Mouse (Mus musculus): Measurements from ENCODE around the gene Amfr. TPM values are rescaled to one million over a fixed set of nuclear protein-coding genes. Genes with fewer than 3 reads are reported as not detected.
A peak's percentile ranks its signal among the peaks of the same experiment; 100 is the strongest.

The Amfr gene
- polyA plus RNA-seq, 1 experiment from 2014 or later = 57.7 TPM

DNA sequence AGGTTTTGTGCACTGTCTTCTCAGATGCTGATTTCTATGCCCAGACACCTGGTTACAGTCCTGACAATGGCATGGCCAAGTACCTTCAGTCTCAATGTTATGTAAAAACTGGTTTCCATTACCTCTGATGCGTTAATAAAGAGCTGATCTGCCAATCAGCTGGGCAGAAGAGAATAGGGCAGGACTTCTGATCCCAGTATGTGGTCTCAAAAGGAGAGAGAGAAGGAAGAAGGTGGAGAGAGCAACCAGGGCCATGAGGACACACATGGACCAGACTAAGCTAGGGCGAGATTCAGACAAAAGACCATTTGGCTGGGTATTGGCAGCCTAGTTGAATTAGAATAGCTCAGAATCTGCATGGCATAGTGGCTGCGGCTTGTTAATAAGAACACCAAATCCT lies 21.0 kb upstream of the Amfr start:
- ATAC-seq (ENCODE audit: low read depth) (no peak), DNase-seq (ENCODE audit: low spot score) (no peak)
- WGBS = 73% methylated on average over 3 of the region's 3 CpGs
- peaks cover 18% of the 10 kb centered on the region for H3K4me1 ChIP-seq (ENCODE audit: control insufficient read depth, insufficient read depth, low read length)
- no peak overlapping the region for H3K9ac ChIP-seq (ENCODE audit: low read depth, low read length)
- no peaks in the 10 kb centered on the region for H3K27me3 ChIP-seq (replicated peaks; ENCODE audit: control insufficient read depth, insufficient read depth, low read length)
- no peak overlapping the region for H3K4me2 ChIP-seq (ENCODE audit: low read depth, low read length)
- no peak overlapping the region for H3K4me3 ChIP-seq (ENCODE audit: low read depth, low read length)
- no peaks in the 10 kb centered on the region for H3K9me3 ChIP-seq (ENCODE audit: control insufficient read depth, low read length)
- no peak overlapping the region for H3K27ac ChIP-seq (replicated peaks; ENCODE audit: low read depth, low read length)
- peaks cover 32% of the 10 kb centered on the region for H3K36me3 ChIP-seq (ENCODE audit: control insufficient read depth, insufficient read depth, low read length)

- 97% methylated on average over 9 of the region's 9 CpGs for WGBS
- DNase-seq (ENCODE audit: low spot score) (no peak), ATAC-seq (ENCODE audit: low read depth) (no peak)
- peaks cover 66% of the 10 kb centered on the region for H3K36me3 ChIP-seq (ENCODE audit: control insufficient read depth, insufficient read depth, low read length)
- H3K9ac ChIP-seq (ENCODE audit: low read depth, low read length) = no peak overlapping the region
- no peaks in the 10 kb centered on the region for H3K27me3 ChIP-seq (replicated peaks; ENCODE audit: control insufficient read depth, insufficient read depth, low read length)
- H3K4me2 ChIP-seq (ENCODE audit: low read depth, low read length) = no peak overlapping the region
- no peak overlapping the region for H3K27ac ChIP-seq (replicated peaks; ENCODE audit: low read depth, low read length)
- no peaks in the 10 kb centered on the region for H3K4me1 ChIP-seq (ENCODE audit: control insufficient read depth, insufficient read depth, low read length)
- no peak overlapping the region for H3K4me3 ChIP-seq (ENCODE audit: low read depth, low read length)
- H3K9me3 ChIP-seq (ENCODE audit: control insufficient read depth, low read length) = no peaks in the 10 kb centered on the region
Observed at GRCm38 (mm10) chr8:94029701-94030100, 17.1 kb upstream of the Amfr start.

GRCm38 (mm10) chr8:94023916-94024315 lies 11.3 kb upstream of the Amfr start:
- Histone ChIP-seq H3K4me2 (ENCODE audit: low read depth, low read length) (no peak overlapping the region), H3K36me3 (ENCODE audit: control insufficient read depth, insufficient read depth, low read length) (peaks cover 83% of the 10 kb centered on the region), H3K4me1 (ENCODE audit: control insufficient read depth, insufficient read depth, low read length) (no peaks in the 10 kb centered on the region), H3K9ac (ENCODE audit: low read depth, low read length) (no peak overlapping the region), H3K9me3 (ENCODE audit: control insufficient read depth, low read length) (no peaks in the 10 kb centered on the region), H3K27ac (replicated peaks; ENCODE audit: low read depth, low read length) (no peak overlapping the region), H3K27me3 (replicated peaks; ENCODE audit: control insufficient read depth, insufficient read depth, low read length) (no peaks in the 10 kb centered on the region), H3K4me3 (ENCODE audit: low read depth, low read length) (no peak overlapping the region)
- 95% methylated on average over 6 of the region's 6 CpGs for WGBS
- ATAC-seq (ENCODE audit: low read depth) = no peak
- no peak for DNase-seq (ENCODE audit: low spot score)

DNA sequence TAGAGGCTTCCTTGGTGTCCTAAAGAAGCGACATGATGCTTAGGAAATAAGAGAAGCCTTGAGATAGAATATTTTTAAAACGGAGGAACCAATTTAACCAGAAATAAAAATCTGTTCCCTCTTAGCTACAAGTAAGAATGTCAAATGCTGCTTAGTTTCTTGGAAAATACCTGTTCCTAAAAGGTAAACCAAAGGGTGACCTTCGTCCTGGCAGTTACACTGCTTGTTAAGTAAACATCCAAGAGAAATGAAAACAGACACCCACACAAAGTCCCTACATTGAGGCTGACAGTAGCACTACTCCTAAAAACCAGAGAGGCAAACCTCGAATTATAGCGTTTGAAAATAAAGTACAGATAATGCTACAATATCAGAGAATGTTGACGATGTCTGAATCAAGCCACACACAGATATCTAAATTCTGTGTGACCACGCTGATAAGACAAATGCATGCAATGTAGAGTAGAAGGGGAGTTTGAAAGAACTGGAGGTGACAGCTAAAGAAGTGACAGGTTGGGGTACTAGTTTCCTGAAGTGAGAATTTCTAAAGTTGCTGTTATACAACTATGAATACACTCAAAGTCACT lies 477 bp upstream of the Amfr start:
- DNase-seq (ENCODE audit: low spot score) = no peak
- H3K36me3 ChIP-seq (ENCODE audit: control insufficient read depth, insufficient read depth, low read length) = no peaks in the 10 kb centered on the region
- ATAC-seq (ENCODE audit: low read depth) = no peak
- no peaks in the 10 kb centered on the region for H3K9me3 ChIP-seq (ENCODE audit: control insufficient read depth, low read length)
- no peaks in the 10 kb centered on the region for H3K27me3 ChIP-seq (replicated peaks; ENCODE audit: control insufficient read depth, insufficient read depth, low read length)
- peak overlapping the region; percentile 97 for H3K4me3 ChIP-seq (ENCODE audit: low read depth, low read length)
- peak overlapping the region; percentile 93 for H3K27ac ChIP-seq (replicated peaks; ENCODE audit: low read depth, low read length)
- 32% methylated on average over 7 of the region's 7 CpGs for WGBS
- peak overlapping the region; percentile 89 for H3K4me2 ChIP-seq (ENCODE audit: low read depth, low read length)
- 0 out of 2 replicates have a peak, but pooled peaks cover 3% of the 10 kb centered on the region for H3K4me1 ChIP-seq (ENCODE audit: control insufficient read depth, insufficient read depth, low read length)
- H3K9ac ChIP-seq (ENCODE audit: low read depth, low read length) = peak overlapping the region; percentile 97

DNA sequence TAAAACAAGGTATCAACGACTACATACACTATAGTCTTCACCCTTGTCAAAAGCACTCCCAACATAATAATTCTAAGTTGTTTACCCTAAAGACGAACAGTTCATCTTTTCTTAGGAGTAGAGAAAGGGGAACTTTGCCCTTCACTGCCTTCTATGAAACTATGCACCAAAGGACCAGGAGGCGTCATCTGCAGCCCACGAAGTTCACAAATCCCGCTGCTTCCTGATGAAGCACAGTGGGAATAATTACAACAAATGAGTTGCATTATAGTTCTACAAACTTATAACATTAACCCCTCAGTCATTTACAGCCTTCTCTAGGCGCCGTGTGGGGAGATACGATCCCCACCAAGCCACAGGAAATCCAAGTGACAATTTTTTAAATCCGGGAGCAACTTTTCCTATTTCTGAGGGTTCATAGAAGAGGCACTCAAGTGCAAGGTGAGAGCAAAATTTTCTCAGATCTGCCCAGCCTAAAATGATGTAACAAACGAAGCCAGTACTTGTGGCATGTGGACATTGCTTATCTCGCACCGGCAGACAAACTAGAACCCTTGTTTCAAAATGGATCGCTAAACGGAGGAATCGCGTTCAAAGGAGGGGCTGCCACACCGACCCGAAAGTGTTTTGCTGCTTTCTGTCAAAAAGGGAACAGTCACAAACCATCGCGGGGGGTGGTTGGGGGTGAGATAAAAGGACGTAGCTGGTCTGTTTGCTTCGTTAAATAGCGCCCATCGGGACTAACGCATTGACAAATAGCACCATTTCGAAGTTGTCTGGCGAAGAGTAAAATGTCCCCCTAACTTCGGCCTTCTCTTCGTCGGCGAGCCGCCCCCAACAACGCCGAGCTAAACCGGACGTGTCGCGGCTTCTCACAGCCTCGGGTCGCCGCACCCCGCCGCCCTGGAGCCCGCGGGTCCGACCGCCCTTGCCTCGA lies 1.3 kb downstream of the Amfr start:
- no peaks in the 10 kb centered on the region for H3K9me3 ChIP-seq (ENCODE audit: control insufficient read depth, low read length)
- peak overlapping the region; percentile 89 for H3K4me2 ChIP-seq (ENCODE audit: low read depth, low read length)
- 0 out of 2 replicates have a peak, but pooled peaks cover 3% of the 10 kb centered on the region for H3K4me1 ChIP-seq (ENCODE audit: control insufficient read depth, insufficient read depth, low read length)
- 0 out of 2 replicates have a peak, but pooled peaks cover 4% of the 10 kb centered on the region for H3K36me3 ChIP-seq (ENCODE audit: control insufficient read depth, insufficient read depth, low read length)
- DNase-seq (ENCODE audit: low spot score) = no peak
- peak overlapping the region; percentile 97 for H3K4me3 ChIP-seq (ENCODE audit: low read depth, low read length)
- H3K27me3 ChIP-seq (replicated peaks; ENCODE audit: control insufficient read depth, insufficient read depth, low read length) = no peaks in the 10 kb centered on the region
- no peak for ATAC-seq (ENCODE audit: low read depth)
- peak overlapping the region; percentile 97 for H3K9ac ChIP-seq (ENCODE audit: low read depth, low read length)
- WGBS = 5% methylated on average over 37 of the region's 48 CpGs
- peak overlapping the region; percentile 93 for H3K27ac ChIP-seq (replicated peaks; ENCODE audit: low read depth, low read length)

DNA sequence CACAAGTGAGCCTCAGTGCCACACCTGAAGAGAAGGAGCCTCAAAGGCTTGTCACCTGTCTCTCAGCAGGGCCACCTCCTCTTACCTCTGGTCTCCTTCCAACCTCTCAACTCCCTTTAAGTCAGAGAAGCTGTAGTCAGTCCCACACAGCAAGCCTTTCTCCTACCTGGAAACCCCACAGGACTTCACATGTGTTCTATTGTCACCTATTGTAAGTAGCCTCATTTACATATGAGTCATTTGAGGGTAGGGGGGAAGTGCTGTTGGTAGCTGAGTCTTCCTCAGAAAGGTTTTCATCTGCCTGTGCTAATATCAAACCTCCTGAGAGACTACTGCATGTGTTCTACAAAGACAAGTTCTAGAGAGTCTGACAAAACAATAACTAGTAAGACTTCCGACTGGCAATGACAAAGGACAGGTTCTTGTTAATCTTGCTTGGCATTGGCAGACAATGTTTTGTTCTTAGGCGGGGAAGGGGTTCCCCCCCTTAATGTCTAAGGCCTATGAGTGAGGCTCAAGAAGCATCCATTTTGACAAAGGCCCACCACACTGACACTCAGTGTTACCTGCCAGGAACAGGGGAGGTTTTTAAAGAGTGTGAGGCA lies 2.4 kb downstream of the Amfr start:
- Histone ChIP-seq H3K4me1 (ENCODE audit: control insufficient read depth, insufficient read depth, low read length) (0 out of 2 replicates have a peak, but pooled peaks cover 3% of the 10 kb centered on the region), H3K4me2 (ENCODE audit: low read depth, low read length) (peak overlapping the region; percentile 89), H3K27ac (replicated peaks; ENCODE audit: low read depth, low read length) (no peak overlapping the region), H3K27me3 (replicated peaks; ENCODE audit: control insufficient read depth, insufficient read depth, low read length) (no peaks in the 10 kb centered on the region), H3K9ac (ENCODE audit: low read depth, low read length) (no peak overlapping the region), H3K36me3 (ENCODE audit: control insufficient read depth, insufficient read depth, low read length) (0 out of 2 replicates have a peak, but pooled peaks cover 7% of the 10 kb centered on the region), H3K4me3 (ENCODE audit: low read depth, low read length) (no peak overlapping the region), H3K9me3 (ENCODE audit: control insufficient read depth, low read length) (no peaks in the 10 kb centered on the region)
- 67% methylated on average over 2 of the region's 2 CpGs for WGBS
- ATAC-seq (ENCODE audit: low read depth) (no peak), DNase-seq (ENCODE audit: low spot score) (no peak)

DNA sequence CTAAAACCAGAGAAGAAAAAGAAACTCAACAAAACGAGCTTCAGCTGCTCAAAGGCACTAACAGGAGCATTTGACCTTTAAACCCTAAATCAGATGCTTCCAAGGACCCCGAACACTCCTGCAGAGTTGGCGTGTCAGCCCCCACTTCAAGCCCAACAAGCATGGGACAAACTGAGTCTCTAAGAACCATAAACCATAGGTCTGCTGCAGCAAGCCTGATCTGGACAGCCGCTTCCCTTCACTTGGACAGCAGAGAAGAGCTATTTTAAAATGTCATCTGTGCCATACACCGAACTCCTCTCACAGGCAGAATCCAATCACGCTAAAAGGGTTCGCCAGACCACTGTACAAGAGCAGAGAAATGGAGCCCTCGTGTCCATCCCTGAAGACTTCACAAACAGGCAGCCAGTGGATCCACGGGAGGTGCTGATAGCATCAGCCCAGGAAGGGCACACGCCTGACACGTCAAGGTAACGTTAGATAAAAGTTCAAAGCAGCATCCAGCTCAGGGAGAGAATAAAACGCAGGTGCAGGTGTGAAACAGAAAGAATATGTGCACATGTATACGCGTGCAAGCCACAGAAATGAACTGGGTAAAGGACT lies 3.3 kb downstream of the Amfr start:
- Histone ChIP-seq H3K4me2 (ENCODE audit: low read depth, low read length) (no peak overlapping the region), H3K9me3 (ENCODE audit: control insufficient read depth, low read length) (no peaks in the 10 kb centered on the region), H3K36me3 (ENCODE audit: control insufficient read depth, insufficient read depth, low read length) (peaks cover 12% of the 10 kb centered on the region; the same call in 1 of the 2 replicates), H3K27ac (replicated peaks; ENCODE audit: low read depth, low read length) (no peak overlapping the region), H3K27me3 (replicated peaks; ENCODE audit: control insufficient read depth, insufficient read depth, low read length) (no peaks in the 10 kb centered on the region), H3K4me3 (ENCODE audit: low read depth, low read length) (no peak overlapping the region), H3K9ac (ENCODE audit: low read depth, low read length) (no peak overlapping the region), H3K4me1 (ENCODE audit: control insufficient read depth, insufficient read depth, low read length) (0 out of 2 replicates have a peak, but pooled peaks cover 3% of the 10 kb centered on the region)
- DNase-seq (ENCODE audit: low spot score) (no peak), ATAC-seq (ENCODE audit: low read depth) (no peak)
- 63% methylated on average over 15 of the region's 15 CpGs for WGBS

GRCm38 (mm10) chr8:94004139-94004538 lies 8.5 kb downstream of the Amfr start:
- no peaks in the 10 kb centered on the region for H3K4me1 ChIP-seq (ENCODE audit: control insufficient read depth, insufficient read depth, low read length)
- no peak overlapping the region for H3K4me3 ChIP-seq (ENCODE audit: low read depth, low read length)
- WGBS = 87% methylated on average over 9 of the region's 9 CpGs
- ATAC-seq (ENCODE audit: low read depth) (no peak), DNase-seq (ENCODE audit: low spot score) (no peak)
- H3K36me3 ChIP-seq (ENCODE audit: control insufficient read depth, insufficient read depth, low read length) = peaks cover 50% of the 10 kb centered on the region
- no peak overlapping the region for H3K9ac ChIP-seq (ENCODE audit: low read depth, low read length)
- no peaks in the 10 kb centered on the region for H3K27me3 ChIP-seq (replicated peaks; ENCODE audit: control insufficient read depth, insufficient read depth, low read length)
- no peak overlapping the region for H3K27ac ChIP-seq (replicated peaks; ENCODE audit: low read depth, low read length)
- H3K9me3 ChIP-seq (ENCODE audit: control insufficient read depth, low read length) = no peaks in the 10 kb centered on the region
- H3K4me2 ChIP-seq (ENCODE audit: low read depth, low read length) = no peak overlapping the region
